Mouse (Mus musculus) midbrain, embryonic 12.5 days (tissue): ENCODE measurements around the gene Wwc1. TPM values are rescaled to one million over a fixed set of nuclear protein-coding genes. Genes with fewer than 3 reads are reported as not detected.

Source experiments
- ATAC-seq: fragments of 200-750 bp; cut with Nextera tagmentation; 2 replicates; pipeline ENCODE4 v1.8.0; 2017; ENCODE audit warnings: low read depth, moderate TSS enrichment, moderate library complexity; ENCODE audit not compliant: low FRiP score
- H3K27ac ChIP-seq: fragments of 300-500 bp; sonication (generic); replicated peaks from 2 replicates; pipeline ENCODE4 v1.5.1; 2016; ENCODE audit warnings: mild to moderate bottlenecking
- H3K27me3 ChIP-seq: fragments of 300-500 bp; sonication (generic); 2 replicates; pipeline ENCODE4 v1.6.1; 2016; ENCODE audit warnings: mild to moderate bottlenecking
- H3K36me3 ChIP-seq: fragments of 300-500 bp; sonication (generic); 2 replicates; pipeline ENCODE4 v1.6.1; 2016
- H3K4me1 ChIP-seq: fragments of 300-500 bp; sonication (generic); 2 replicates; pipeline ENCODE4 v1.6.1; 2016
- H3K4me2 ChIP-seq: fragments of 300-500 bp; sonication (generic); replicated peaks from 2 replicates; pipeline ENCODE4 v1.6.1; 2016; ENCODE audit warnings: mild to moderate bottlenecking, moderate library complexity
- H3K4me3 ChIP-seq: fragments of 300-500 bp; sonication (generic); 2 replicates; pipeline ENCODE4 v1.5.1; 2016; ENCODE audit warnings: mild to moderate bottlenecking
- H3K9ac ChIP-seq: fragments of 300-500 bp; sonication (generic); replicated peaks from 2 replicates; pipeline ENCODE4 v1.6.1; 2016; ENCODE audit warnings: mild to moderate bottlenecking, moderate library complexity
- H3K9me3 ChIP-seq: fragments of 300-500 bp; sonication (generic); 2 replicates; pipeline ENCODE4 v1.6.1; 2016; ENCODE audit warnings: mild to moderate bottlenecking
- WGBS: fragments of 180-500 bp; shearing (Covaris S2); methylation state at CpG from one replicate; pipeline ENCODE4 v1.1.7; 2016; 5-methylcytosine and 5-hydroxymethylcytosine counted together
- polyA plus RNA-seq: library from polyadenylated mRNA; unstranded; fragments of >200 nt; fragmentation: Nextera tagmentation; extraction: Ambion mirVana; gene quantifications from 2 replicates; pipeline ENCODE4 v1.2.1, GENCODE M21; 2016

The Wwc1 gene
- polyA plus RNA-seq, 1 experiment from 2014 or later = 7.4 TPM

GRCm38 (mm10) chr11:35927309-35927708 is 53.0 kb downstream of the Wwc1 start:
- no peak overlapping the region for H3K9ac ChIP-seq
- H3K9me3 ChIP-seq = 0 out of 2 replicates have a peak, but pooled peaks cover 3% of the 10 kb centered on the region
- H3K27me3 ChIP-seq = peaks cover 5% of the 10 kb centered on the region; the same call in 1 of the 2 replicates
- ATAC-seq = peak; percentile 73; the same call in 1 of the 2 replicates
- H3K36me3 ChIP-seq = no peaks in the 10 kb centered on the region
- no peak overlapping the region for H3K4me3 ChIP-seq
- 49% methylated on average over 14 of the region's 14 CpGs for WGBS
- H3K27ac ChIP-seq = peak overlapping the region; percentile 68
- H3K4me2 ChIP-seq = peak overlapping the region; percentile 19; the same call in 1 of the 2 replicates
- H3K4me1 ChIP-seq = peaks cover 12% of the 10 kb centered on the region

GRCm38 (mm10) chr11:35925592-35925991 is 54.7 kb downstream of the Wwc1 start:
- peaks cover 5% of the 10 kb centered on the region; the same call in 1 of the 2 replicates for H3K27me3 ChIP-seq
- 91% methylated on average over 7 of the region's 7 CpGs for WGBS
- 0 out of 2 replicates have a peak, but pooled peaks cover 3% of the 10 kb centered on the region for H3K9me3 ChIP-seq
- H3K36me3 ChIP-seq = no peaks in the 10 kb centered on the region
- no peak overlapping the region for H3K9ac ChIP-seq
- no peak overlapping the region for H3K27ac ChIP-seq
- H3K4me3 ChIP-seq = no peak overlapping the region
- H3K4me1 ChIP-seq = peaks cover 17% of the 10 kb centered on the region
- ATAC-seq = no peak
- H3K4me2 ChIP-seq = no peak overlapping the region

GRCm38 (mm10) chr11:35922205-35922873 is 58.0 kb downstream of the Wwc1 start:
- Histone ChIP-seq H3K9ac (no peak overlapping the region), H3K4me2 (no peak overlapping the region), H3K27me3 (peaks cover 5% of the 10 kb centered on the region; the same call in 1 of the 2 replicates), H3K27ac (no peak overlapping the region), H3K9me3 (0 out of 2 replicates have a peak, but pooled peaks cover 3% of the 10 kb centered on the region), H3K4me1 (peaks cover 22% of the 10 kb centered on the region), H3K4me3 (no peak overlapping the region), H3K36me3 (no peaks in the 10 kb centered on the region)
- peak; percentile 45; the same call in 1 of the 2 replicates for ATAC-seq
- 29% methylated on average over 12 of the region's 12 CpGs for WGBS

GRCm38 (mm10) chr11:35920776-35921175 is 59.6 kb downstream of the Wwc1 start:
- Histone ChIP-seq H3K9ac (no peak overlapping the region), H3K4me3 (no peak overlapping the region), H3K27me3 (peaks cover 5% of the 10 kb centered on the region; the same call in 1 of the 2 replicates), H3K4me2 (no peak overlapping the region), H3K4me1 (peaks cover 20% of the 10 kb centered on the region), H3K27ac (no peak overlapping the region), H3K9me3 (no peaks in the 10 kb centered on the region), H3K36me3 (no peaks in the 10 kb centered on the region)
- 93% methylated on average over 5 of the region's 5 CpGs for WGBS
- ATAC-seq = no peak

- no peak for ATAC-seq
- no peak overlapping the region for H3K4me3 ChIP-seq
- H3K9me3 ChIP-seq = no peaks in the 10 kb centered on the region
- H3K4me1 ChIP-seq = peaks cover 24% of the 10 kb centered on the region
- WGBS = 74% methylated on average over 9 of the region's 9 CpGs
- no peak overlapping the region; the same call in 1 of the 2 replicates for H3K27ac ChIP-seq
- no peak overlapping the region for H3K4me2 ChIP-seq
- no peaks in the 10 kb centered on the region for H3K36me3 ChIP-seq
- peaks cover 5% of the 10 kb centered on the region; the same call in 1 of the 2 replicates for H3K27me3 ChIP-seq
- no peak overlapping the region for H3K9ac ChIP-seq
Observed at GRCm38 (mm10) chr11:35919856-35920503, 60.3 kb downstream of the Wwc1 start.

GRCm38 (mm10) chr11:35919383-35919782 is 60.9 kb downstream of the Wwc1 start:
- H3K4me2 ChIP-seq = no peak overlapping the region
- H3K9ac ChIP-seq = no peak overlapping the region
- H3K4me3 ChIP-seq = no peak overlapping the region
- H3K27me3 ChIP-seq = peaks cover 5% of the 10 kb centered on the region; the same call in 1 of the 2 replicates
- ATAC-seq = no peak
- H3K4me1 ChIP-seq = peaks cover 24% of the 10 kb centered on the region
- WGBS = 62% methylated on average over 2 of the region's 2 CpGs
- no peaks in the 10 kb centered on the region for H3K36me3 ChIP-seq
- H3K9me3 ChIP-seq = no peaks in the 10 kb centered on the region
- H3K27ac ChIP-seq = no peak overlapping the region

GRCm38 (mm10) chr11:35916466-35917185 is 63.7 kb downstream of the Wwc1 start:
- no peaks in the 10 kb centered on the region for H3K27me3 ChIP-seq
- H3K4me3 ChIP-seq = no peak overlapping the region
- no peak overlapping the region for H3K9ac ChIP-seq
- WGBS = 90% methylated on average over 8 of the region's 8 CpGs
- H3K4me1 ChIP-seq = peaks cover 24% of the 10 kb centered on the region
- H3K36me3 ChIP-seq = no peaks in the 10 kb centered on the region; the same call in 1 of the 2 replicates
- ATAC-seq = no peak
- H3K9me3 ChIP-seq = no peaks in the 10 kb centered on the region
- H3K4me2 ChIP-seq = no peak overlapping the region
- H3K27ac ChIP-seq = no peak overlapping the region

- no peak overlapping the region for H3K9ac ChIP-seq
- H3K4me3 ChIP-seq = no peak overlapping the region
- no peaks in the 10 kb centered on the region; the same call in 1 of the 2 replicates for H3K36me3 ChIP-seq
- WGBS = 42% methylated on average over 8 of the region's 8 CpGs
- no peaks in the 10 kb centered on the region for H3K9me3 ChIP-seq
- peaks cover 24% of the 10 kb centered on the region for H3K4me1 ChIP-seq
- H3K27me3 ChIP-seq = no peaks in the 10 kb centered on the region
- 0 out of 2 replicates have a peak overlapping the region, but pooled peaks have one; percentile 25 for H3K27ac ChIP-seq
- H3K4me2 ChIP-seq = no peak overlapping the region
- no peak for ATAC-seq
Observed at GRCm38 (mm10) chr11:35915546-35915945, 64.8 kb downstream of the Wwc1 start.

- peak; percentile 34; the same call in 1 of the 2 replicates for ATAC-seq
- no peak overlapping the region for H3K4me2 ChIP-seq
- 70% methylated on average over 6 of the region's 6 CpGs for WGBS
- no peak overlapping the region for H3K9ac ChIP-seq
- no peaks in the 10 kb centered on the region for H3K9me3 ChIP-seq
- no peak overlapping the region for H3K4me3 ChIP-seq
- no peaks in the 10 kb centered on the region for H3K27me3 ChIP-seq
- peaks cover 13% of the 10 kb centered on the region for H3K4me1 ChIP-seq
- no peak overlapping the region for H3K27ac ChIP-seq
- H3K36me3 ChIP-seq = peaks cover 6% of the 10 kb centered on the region
Observed at GRCm38 (mm10) chr11:35913418-35914044, 66.8 kb downstream of the Wwc1 start.

- no peak for ATAC-seq
- Histone ChIP-seq H3K36me3 (peaks cover 13% of the 10 kb centered on the region; the same call in 1 of the 2 replicates), H3K9me3 (no peaks in the 10 kb centered on the region), H3K4me1 (no peaks in the 10 kb centered on the region), H3K4me3 (no peak overlapping the region), H3K27ac (no peak overlapping the region), H3K27me3 (no peaks in the 10 kb centered on the region), H3K4me2 (no peak overlapping the region), H3K9ac (no peak overlapping the region)
- 86% methylated on average over 7 of the region's 7 CpGs for WGBS
Observed at GRCm38 (mm10) chr11:35904955-35905550, 75.3 kb downstream of the Wwc1 start.

GRCm38 (mm10) chr11:35903079-35903478 is 77.2 kb downstream of the Wwc1 start:
- Histone ChIP-seq H3K9me3 (no peaks in the 10 kb centered on the region), H3K4me1 (no peaks in the 10 kb centered on the region), H3K27me3 (no peaks in the 10 kb centered on the region), H3K9ac (no peak overlapping the region), H3K4me2 (no peak overlapping the region), H3K36me3 (0 out of 2 replicates have a peak, but pooled peaks cover 4% of the 10 kb centered on the region), H3K27ac (no peak overlapping the region), H3K4me3 (no peak overlapping the region)
- no peak for ATAC-seq
- WGBS = 96% methylated on average over 9 of the region's 9 CpGs
